Mouse (Mus musculus): ENCODE measurements around the gene Sugt1.

DNA sequence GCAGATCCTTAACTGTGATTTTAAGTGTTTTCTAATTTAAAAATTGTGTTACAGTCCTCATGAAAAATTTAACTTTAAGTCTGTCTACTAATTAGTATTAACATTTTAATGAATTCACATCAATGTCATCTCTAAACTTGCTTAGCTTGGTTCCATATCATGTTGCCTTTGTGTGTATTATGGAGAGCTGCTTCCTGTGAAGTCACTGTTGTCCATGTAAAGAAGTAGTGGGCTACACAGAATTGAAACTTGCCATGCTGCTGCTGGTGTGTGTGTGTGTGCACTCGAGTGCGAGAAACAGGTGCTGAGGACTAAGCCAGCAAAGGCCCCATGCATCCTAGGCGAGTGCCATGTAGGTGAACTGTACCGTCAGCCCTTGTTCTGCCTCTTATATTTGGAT, 19.9 kb downstream of the Sugt1 start:
- TF ChIP-seq TAL1 (IDR thresholded peaks at IDR 0.05; ENCODE audit: low read length) (no peak), GATA1 (IDR thresholded peaks at IDR 0.05; ENCODE audit: low read length) (no peak)
